Mouse (Mus musculus) small intestine, adult 2 months (tissue): ENCODE data around the gene Ubash3a.

Source experiments
- CTCF ChIP-seq: fragments of 200-500 bp; IDR thresholded peaks from 2 replicates; pipeline ENCODE4 v1.5.1; 2012; ENCODE audit warnings: low read depth, mild to moderate bottlenecking, control low read depth, inconsistent platforms, low read length, moderate library complexity, mixed read lengths; ENCODE audit not compliant: insufficient replicate concordance, insufficient read length; ENCODE audit errors: extremely low read depth
- POLR2A ChIP-seq: fragments of 200-500 bp; IDR thresholded peaks from 2 replicates; pipeline ENCODE4 v1.6.1; 2012; ENCODE audit warnings: low read depth, mild to moderate bottlenecking, control low read depth, inconsistent platforms, low read length, moderate library complexity

DNA sequence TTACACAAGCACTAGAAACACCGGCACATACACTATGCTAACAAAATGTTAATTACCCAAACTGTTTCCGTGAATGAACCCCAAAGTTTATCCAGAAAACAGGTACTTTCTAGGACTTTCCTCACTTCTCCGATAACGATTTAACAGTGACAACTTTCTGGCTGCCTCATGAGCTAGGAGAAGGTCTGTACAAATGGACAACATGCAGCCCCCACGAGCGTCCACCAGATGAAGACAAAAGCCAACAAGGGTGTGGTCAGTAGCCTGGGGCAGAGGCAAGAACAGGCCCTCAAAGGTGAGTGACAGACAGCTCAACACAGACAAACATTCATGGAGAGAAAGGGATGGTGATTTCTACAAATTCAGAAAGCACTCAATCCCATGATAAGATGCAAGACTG, 59.9 kb downstream of the Ubash3a start:
- no peak for TF ChIP-seq POLR2A
- no peak for TF ChIP-seq CTCF
